Mouse (Mus musculus) liver, embryonic 12.5 days (tissue): ENCODE data around the gene Stac3. TPM values are rescaled to one million over a fixed set of nuclear protein-coding genes. Genes with fewer than 3 reads are reported as not detected.

Experiments used
- ATAC-seq: fragments of 200-750 bp; cut with Nextera tagmentation; 2 replicates; pipeline ENCODE4 v1.8.0; 2017; ENCODE audit warnings: moderate number of reproducible peaks, mild to moderate bottlenecking, moderate library complexity
- H3K27ac ChIP-seq: fragments of 300-500 bp; sonication (generic); 2 replicates; pipeline ENCODE4 v1.5.1; 2016; ENCODE audit warnings: mild to moderate bottlenecking
- H3K27me3 ChIP-seq: fragments of 300-500 bp; sonication (generic); replicated peaks from 2 replicates; pipeline ENCODE4 v1.6.1; 2016; ENCODE audit warnings: mild to moderate bottlenecking, moderate library complexity
- H3K36me3 ChIP-seq: fragments of 300-500 bp; sonication (generic); 2 replicates; pipeline ENCODE4 v1.6.1; 2016; ENCODE audit warnings: mild to moderate bottlenecking, moderate library complexity
- H3K4me1 ChIP-seq: fragments of 300-500 bp; sonication (generic); 2 replicates; pipeline ENCODE4 v1.6.1; 2016
- H3K4me2 ChIP-seq: fragments of 300-500 bp; sonication (generic); 2 replicates; pipeline ENCODE4 v1.6.1; 2016; ENCODE audit warnings: mild to moderate bottlenecking, moderate library complexity
- H3K4me3 ChIP-seq: fragments of 300-500 bp; sonication (generic); 2 replicates; pipeline ENCODE4 v1.5.1; 2016; ENCODE audit warnings: mild to moderate bottlenecking, moderate library complexity
- H3K9ac ChIP-seq: fragments of 300-500 bp; sonication (generic); 2 replicates; pipeline ENCODE4 v1.6.1; 2016; ENCODE audit warnings: mild to moderate bottlenecking, moderate library complexity
- H3K9me3 ChIP-seq: fragments of 300-500 bp; sonication (generic); replicated peaks from 2 replicates; pipeline ENCODE4 v1.6.1; 2016; ENCODE audit warnings: mild to moderate bottlenecking, moderate library complexity
- WGBS: fragments of 180-500 bp; shearing (Covaris S2); methylation state at CpG from one replicate; pipeline ENCODE4 v1.1.7; 2016; ENCODE audit not compliant: insufficient replicate concordance; 5-methylcytosine and 5-hydroxymethylcytosine counted together
- polyA plus RNA-seq: library from polyadenylated mRNA; unstranded; fragments of >200 nt; fragmentation: Nextera tagmentation; extraction: Ambion mirVana; gene quantifications from 2 replicates; pipeline ENCODE4 v1.2.1, GENCODE M21; 2016

The Stac3 gene
- polyA plus RNA-seq, 1 experiment from 2014 or later, result 0.45 TPM

DNA sequence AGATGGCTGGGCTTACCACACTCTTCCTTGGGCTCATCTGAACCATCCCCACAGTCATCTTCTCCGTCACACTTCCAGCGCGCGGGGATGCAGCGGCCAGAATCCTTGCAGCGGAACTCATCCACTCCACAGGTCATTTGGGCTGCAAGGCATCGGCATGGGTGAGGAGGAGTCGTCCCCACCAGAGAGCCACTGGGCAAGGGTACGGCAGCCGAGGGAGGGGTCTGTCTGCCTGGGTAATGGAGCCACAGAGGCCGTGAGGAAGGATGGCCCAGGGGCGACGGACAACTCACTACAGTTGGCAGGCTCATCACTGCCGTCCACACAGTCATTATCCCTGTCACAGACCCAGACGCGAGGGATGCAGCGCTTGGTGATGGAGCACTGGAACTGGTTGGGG, 48.4 kb downstream of the Stac3 start:
- Histone ChIP-seq H3K36me3 (peaks cover 90% of the 10 kb centered on the region), H3K9me3 (no peaks in the 10 kb centered on the region), H3K27ac (no peak overlapping the region), H3K4me1 (no peaks in the 10 kb centered on the region), H3K4me2 (no peak overlapping the region), H3K4me3 (no peak overlapping the region), H3K9ac (no peak overlapping the region), H3K27me3 (peaks cover 20% of the 10 kb centered on the region)
- ATAC-seq, result no peak
- WGBS, result 83% methylated on average over 17 of the region's 17 CpGs

DNA sequence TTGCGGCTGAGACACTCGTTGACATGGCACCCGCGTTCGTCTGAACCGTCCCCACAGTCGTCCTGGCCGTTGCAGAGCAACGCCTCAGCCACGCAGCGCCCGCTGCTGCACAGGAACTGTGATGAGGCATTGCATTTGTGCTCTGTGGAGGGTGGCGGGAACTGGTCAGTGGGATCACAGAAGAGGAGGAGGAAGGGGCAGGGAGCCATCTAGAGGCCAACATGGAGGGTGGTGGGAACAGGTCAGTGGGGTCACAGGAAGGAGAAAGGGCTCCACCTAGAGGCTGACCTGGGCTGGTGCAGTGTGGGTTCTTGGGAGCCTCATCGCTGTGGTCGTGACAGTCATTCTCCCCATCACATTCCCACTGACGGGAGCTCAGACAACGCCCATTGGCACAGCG, 54.2 kb downstream of the Stac3 start:
- 59% methylated on average over 18 of the region's 18 CpGs for WGBS

DNA sequence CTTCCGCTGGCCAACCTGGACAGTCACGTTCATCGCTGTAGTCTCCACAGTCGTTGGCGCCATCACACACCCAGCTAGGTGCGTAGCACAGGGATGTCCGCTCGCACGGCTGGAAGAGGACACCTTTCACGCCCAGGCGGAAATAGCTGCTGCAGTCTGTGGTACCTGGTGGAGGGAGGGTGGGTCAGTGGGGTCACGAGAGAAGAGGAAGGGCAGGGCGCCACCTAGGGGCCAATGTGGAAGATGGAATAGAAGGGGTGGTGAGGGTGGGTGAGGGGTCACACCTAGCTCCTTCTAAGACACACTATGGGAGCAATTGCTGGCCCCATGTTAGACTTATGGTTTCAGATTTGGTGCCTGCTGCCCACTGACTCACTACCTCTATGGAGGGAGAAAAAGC, 55.9 kb downstream of the Stac3 start:
- no peak for ATAC-seq
- WGBS, result 80% methylated on average over 13 of the region's 13 CpGs

More for the DNA sequence above, 54.2 kb downstream of the Stac3 start:
- no peak for ATAC-seq
- H3K4me3 ChIP-seq, result no peak overlapping the region
- peaks cover 95% of the 10 kb centered on the region for H3K36me3 ChIP-seq
- no peak overlapping the region for H3K27ac ChIP-seq
- no peak overlapping the region for H3K9ac ChIP-seq
- no peak overlapping the region for H3K4me2 ChIP-seq
- H3K27me3 ChIP-seq, result 0 out of 2 replicates have a peak, but pooled peaks cover 4% of the 10 kb centered on the region
- H3K9me3 ChIP-seq, result no peaks in the 10 kb centered on the region
- H3K4me1 ChIP-seq, result no peaks in the 10 kb centered on the region

More for the DNA sequence above, 55.9 kb downstream of the Stac3 start:
- Histone ChIP-seq H3K36me3 (peaks cover 88% of the 10 kb centered on the region), H3K4me3 (no peak overlapping the region), H3K27me3 (no peaks in the 10 kb centered on the region), H3K4me1 (no peaks in the 10 kb centered on the region), H3K4me2 (no peak overlapping the region), H3K9ac (no peak overlapping the region), H3K27ac (no peak overlapping the region), H3K9me3 (no peaks in the 10 kb centered on the region)

Other genes with a start within 250 kb of the Stac3 start
- 0.08 and 0.12 TPM in 2 replicates for gene Kif5a, start 238.3 kb upstream of the Stac3 start, polyA plus RNA-seq
- gene Dctn2, start 235.3 kb upstream of the Stac3 start, polyA plus RNA-seq, result 95.5 and 96.1 TPM in 2 replicates
- gene Mbd6, start 212.7 kb upstream of the Stac3 start, polyA plus RNA-seq, result 8.5 and 9.8 TPM in 2 replicates
- gene Mars, start 189.9 kb upstream of the Stac3 start, polyA plus RNA-seq, result 192 and 193 TPM in 2 replicates
- gene Arhgap9, start 179.7 kb upstream of the Stac3 start, polyA plus RNA-seq, result 15.9 and 16.9 TPM in 2 replicates
- gene Gli1, start 159.7 kb upstream of the Stac3 start, polyA plus RNA-seq, result 0.94 and 1.1 TPM in 2 replicates
- gene Inhbe, start 147.3 kb upstream of the Stac3 start, polyA plus RNA-seq, result 0.10 and 0.16 TPM in 2 replicates
- gene Inhbc, start 131.3 kb upstream of the Stac3 start, polyA plus RNA-seq, result 1.1 and 1.5 TPM in 2 replicates
- gene R3hdm2, start 121.4 kb upstream of the Stac3 start, polyA plus RNA-seq, result 16.7 and 19.0 TPM in 2 replicates
- 12.9 and 14.8 TPM in 2 replicates for gene Ndufa4l2, start 13.3 kb downstream of the Stac3 start, polyA plus RNA-seq
- 181 and 185 TPM in 2 replicates for gene Shmt2, start 20.8 kb downstream of the Stac3 start, polyA plus RNA-seq
- 0.10 and 0.23 TPM in 2 replicates for gene Nxph4, start 32.9 kb downstream of the Stac3 start, polyA plus RNA-seq
- gene Lrp1, start 119.5 kb downstream of the Stac3 start, polyA plus RNA-seq, result 22.8 and 26.5 TPM in 2 replicates
- gene Stat6, start 141.3 kb downstream of the Stac3 start, polyA plus RNA-seq, result 19.2 and 19.4 TPM in 2 replicates
- 7.0 and 8.0 TPM in 2 replicates for gene Nemp1, start 165.2 kb downstream of the Stac3 start, polyA plus RNA-seq
- 2.6 and 3.4 TPM in 2 replicates for gene Nab2, start 166.9 kb downstream of the Stac3 start, polyA plus RNA-seq
- 0.06 and 0.13 TPM in 2 replicates for gene Myo1a, start 203.5 kb downstream of the Stac3 start, polyA plus RNA-seq
- gene Tac2, start 222.8 kb downstream of the Stac3 start, polyA plus RNA-seq, result 8.6 and 14.1 TPM in 2 replicates
- gene Zbtb39, start 237.9 kb downstream of the Stac3 start, polyA plus RNA-seq, result 1.3 and 1.4 TPM in 2 replicates